Mouse (Mus musculus) heart, postnatal 0 days (tissue): ENCODE measurements around the gene Zfp362. TPM values are rescaled to one million over a fixed set of nuclear protein-coding genes. Genes with fewer than 3 reads are reported as not detected.
A peak's percentile ranks its signal among the peaks of the same experiment; 100 is the strongest.

Experiments used
- ATAC-seq: fragments of 200-750 bp; cut with Nextera tagmentation; 2 replicates; pipeline ENCODE4 v1.8.0; 2017; ENCODE audit warnings: low read depth, moderate number of reproducible peaks, moderate library complexity; ENCODE audit not compliant: insufficient read depth
- DNase-seq: peaks from one replicate; pipeline ENCODE4 v3.0.0-alpha.2; 2016; ENCODE audit warnings: low spot score
- H3K27ac ChIP-seq: fragments of 300-500 bp; sonication (generic); 2 replicates; pipeline ENCODE4 v1.5.1; 2014; ENCODE audit warnings: low read depth, mild to moderate bottlenecking
- H3K27me3 ChIP-seq: fragments of 300-500 bp; sonication (generic); 2 replicates; pipeline ENCODE4 v1.6.1; 2014; ENCODE audit warnings: low read length, mixed read lengths; ENCODE audit not compliant: control insufficient read depth, insufficient read depth
- H3K36me3 ChIP-seq: fragments of 300-500 bp; sonication (generic); replicated peaks from 2 replicates; pipeline ENCODE4 v1.6.1; 2014; ENCODE audit warnings: low read length, mixed read lengths; ENCODE audit not compliant: control insufficient read depth, insufficient read depth
- H3K4me1 ChIP-seq: fragments of 300-500 bp; sonication (generic); 2 replicates; pipeline ENCODE4 v1.6.1; 2014; ENCODE audit warnings: antibody characterized with exemption; ENCODE audit not compliant: control insufficient read depth, insufficient read depth
- H3K4me2 ChIP-seq: fragments of 300-500 bp; sonication (generic); 2 replicates; pipeline ENCODE4 v1.6.1; 2014; ENCODE audit warnings: low read depth, mild to moderate bottlenecking, low read length, moderate library complexity
- H3K4me3 ChIP-seq: fragments of 300-500 bp; sonication (generic); 2 replicates; pipeline ENCODE4 v1.5.1; 2014; ENCODE audit warnings: low read depth, low read length
- H3K9ac ChIP-seq: fragments of 300-500 bp; sonication (generic); replicated peaks from 2 replicates; pipeline ENCODE4 v1.6.1; 2014; ENCODE audit warnings: low read depth, low read length, mixed read lengths
- H3K9me3 ChIP-seq: fragments of 300-500 bp; sonication (generic); replicated peaks from 2 replicates; pipeline ENCODE4 v1.6.1; 2016; ENCODE audit warnings: low read length; ENCODE audit not compliant: control insufficient read depth
- CTCF ChIP-seq: IDR thresholded peaks from 2 replicates; pipeline ENCODE4 v1.5.1; 2016; ENCODE audit warnings: antibody characterized with exemption, control low read depth, low read depth
- EP300 ChIP-seq: IDR thresholded peaks from 2 replicates; pipeline ENCODE4 v1.6.1; 2016; ENCODE audit warnings: antibody characterized with exemption, low read depth
- WGBS: fragments of 180-500 bp; shearing (Covaris S2); extraction: QIAGEN DNeasy Blood & Tissue Kit; methylation state at CpG from one replicate; pipeline ENCODE4 v1.1.7; 2014; 5-methylcytosine and 5-hydroxymethylcytosine counted together
- polyA plus RNA-seq: library from polyadenylated mRNA; unstranded; fragments of >200 nt; fragmentation: Nextera tagmentation; extraction: Ambion mirVana; gene quantifications from 2 replicates; pipeline ENCODE4 v1.2.1, GENCODE M21; 2015
- total RNA-seq: library from RNA; depleted of rRNA; stranded (reverse); fragments of >200 nt; gene quantifications from 2 replicates; pipeline ENCODE4 v1.2.3, GENCODE M21; 2014; ENCODE audit warnings: low replicate concordance; rRNA removed

Gene Zfp362
- total and polyA plus RNA-seq, 2 experiments from 2014 or later = 10.8 to 11.6 TPM

- Histone ChIP-seq H3K9ac (peak overlapping the region; percentile 99), H3K9me3 (no peaks in the 10 kb centered on the region), H3K4me3 (peak overlapping the region; percentile 92), H3K4me1 (peaks cover 50% of the 10 kb centered on the region), H3K36me3 (0 out of 2 replicates have a peak, but pooled peaks cover 8% of the 10 kb centered on the region), H3K27ac (peak overlapping the region; percentile 97), H3K27me3 (no peaks in the 10 kb centered on the region), H3K4me2 (peak overlapping the region; percentile 76)
- WGBS = 1% methylated on average over 5 of the region's 5 CpGs
- no peak for TF ChIP-seq CTCF
- TF ChIP-seq EP300 = no peak
- no peak for DNase-seq
- no peak for ATAC-seq
Measured at GRCm38 (mm10) chr4:128728431-128728851, 77.4 kb downstream of the Zfp362 start.

- Histone ChIP-seq H3K4me2 (peak overlapping the region; percentile 76), H3K4me1 (peaks cover 44% of the 10 kb centered on the region), H3K9me3 (no peaks in the 10 kb centered on the region), H3K4me3 (peak overlapping the region; percentile 92), H3K36me3 (0 out of 2 replicates have a peak, but pooled peaks cover 8% of the 10 kb centered on the region), H3K27ac (peak overlapping the region; percentile 97), H3K27me3 (no peaks in the 10 kb centered on the region), H3K9ac (peak overlapping the region; percentile 99)
- under 1% methylated on average over 63 of the region's 65 CpGs for WGBS
- ATAC-seq (peak; percentile 79), DNase-seq (no peak)
- TF ChIP-seq EP300 = no peak
- no peak for TF ChIP-seq CTCF
Measured at GRCm38 (mm10) chr4:128727721-128728430, 78.0 kb downstream of the Zfp362 start.

GRCm38 (mm10) chr4:128727019-128727720, 78.7 kb downstream of the Zfp362 start:
- Histone ChIP-seq H3K9ac (peak overlapping the region; percentile 99), H3K9me3 (no peaks in the 10 kb centered on the region), H3K4me3 (peak overlapping the region; percentile 92), H3K4me2 (peak overlapping the region; percentile 76), H3K4me1 (peaks cover 38% of the 10 kb centered on the region), H3K27me3 (no peaks in the 10 kb centered on the region), H3K27ac (peak overlapping the region; percentile 97), H3K36me3 (0 out of 2 replicates have a peak, but pooled peaks cover 8% of the 10 kb centered on the region)
- ATAC-seq (peak; percentile 92), DNase-seq (peak; percentile 78)
- 3% methylated on average over 64 of the region's 68 CpGs for WGBS
- no peak for TF ChIP-seq CTCF
- TF ChIP-seq EP300 = no peak

- H3K9me3 ChIP-seq = no peaks in the 10 kb centered on the region
- peak; percentile 60 for DNase-seq
- TF ChIP-seq CTCF = no peak
- TF ChIP-seq EP300 = no peak
- H3K27me3 ChIP-seq = no peaks in the 10 kb centered on the region
- H3K36me3 ChIP-seq = no peaks in the 10 kb centered on the region
- no peak for ATAC-seq
- 26% methylated on average over 7 of the region's 7 CpGs for WGBS
- H3K9ac ChIP-seq = no peak overlapping the region
- H3K27ac ChIP-seq = no peak overlapping the region; the same call in 1 of the 2 replicates
- no peak overlapping the region for H3K4me2 ChIP-seq
- no peak overlapping the region for H3K4me3 ChIP-seq
- H3K4me1 ChIP-seq = peaks cover 17% of the 10 kb centered on the region
Measured at GRCm38 (mm10) chr4:128724059-128724458, 81.8 kb downstream of the Zfp362 start.

GRCm38 (mm10) chr4:128723431-128723830, 82.4 kb downstream of the Zfp362 start:
- Histone ChIP-seq H3K4me2 (no peak overlapping the region), H3K36me3 (no peaks in the 10 kb centered on the region), H3K27ac (no peak overlapping the region), H3K9ac (no peak overlapping the region), H3K27me3 (no peaks in the 10 kb centered on the region), H3K4me3 (no peak overlapping the region), H3K9me3 (no peaks in the 10 kb centered on the region), H3K4me1 (peaks cover 11% of the 10 kb centered on the region)
- no peak for ATAC-seq
- no peak for DNase-seq
- 77% methylated on average over 13 of the region's 13 CpGs for WGBS
- TF ChIP-seq CTCF (no peak), EP300 (no peak)

Other genes starting within 250 kb of the Zfp362 start
- gene Zscan20, start 195.9 kb downstream of the Zfp362 start, total RNA-seq = 1.7 and 27.0 TPM in 2 replicates
- 0.86 and 2.1 TPM in 2 replicates for gene Zscan20, start 195.9 kb downstream of the Zfp362 start, polyA plus RNA-seq
- gene Tlr12, start 187.4 kb downstream of the Zfp362 start, total RNA-seq = 0.73 TPM in 1 of 2 replicates, not detected in the other
- gene Tlr12, start 187.4 kb downstream of the Zfp362 start, polyA plus RNA-seq = 0.14 and 0.23 TPM in 2 replicates
- 47.7 and 51.6 TPM in 2 replicates for gene Phc2, start 151.3 kb downstream of the Zfp362 start, total RNA-seq
- 17.5 and 22.0 TPM in 2 replicates for gene Phc2, start 151.3 kb downstream of the Zfp362 start, polyA plus RNA-seq
- gene A3galt2, start 50.7 kb downstream of the Zfp362 start, total RNA-seq = not detected in 2 replicates
- 0.03 TPM in 1 of 2 replicates, not detected in the other for gene A3galt2, start 50.7 kb downstream of the Zfp362 start, polyA plus RNA-seq
- 0.89 and 1.1 TPM in 2 replicates for gene Trim62, start 77.5 kb upstream of the Zfp362 start, total RNA-seq
- 0.84 and 0.87 TPM in 2 replicates for gene Trim62, start 77.5 kb upstream of the Zfp362 start, polyA plus RNA-seq
- 4.8 and 7.7 TPM in 2 replicates for gene Azin2, start 156.4 kb upstream of the Zfp362 start, total RNA-seq
- gene Azin2, start 156.4 kb upstream of the Zfp362 start, polyA plus RNA-seq = 6.0 and 7.1 TPM in 2 replicates
- gene Ak2, start 185.9 kb upstream of the Zfp362 start, total RNA-seq = 46.0 and 58.6 TPM in 2 replicates
- gene Ak2, start 185.9 kb upstream of the Zfp362 start, polyA plus RNA-seq = 148 and 153 TPM in 2 replicates